Mouse (Mus musculus) forebrain, embryonic 15.5 days (tissue): ENCODE data around the gene Prph2. TPM values are rescaled to one million over a fixed set of nuclear protein-coding genes. Genes with fewer than 3 reads are reported as not detected.

Source experiments
- ATAC-seq: fragments of 200-750 bp; cut with Nextera tagmentation; replicated peaks from 2 replicates; pipeline ENCODE4 v1.8.0; 2017; ENCODE audit warnings: mild to moderate bottlenecking, moderate TSS enrichment, moderate library complexity
- H3K27ac ChIP-seq: fragments of 300-500 bp; sonication (generic); replicated peaks from 2 replicates; pipeline ENCODE4 v1.5.1; 2015; ENCODE audit warnings: mild to moderate bottlenecking, inconsistent platforms
- H3K27me3 ChIP-seq: fragments of 300-500 bp; sonication (generic); 2 replicates; pipeline ENCODE4 v1.6.1; 2015; ENCODE audit warnings: inconsistent platforms
- H3K36me3 ChIP-seq: fragments of 300-500 bp; sonication (generic); 2 replicates; pipeline ENCODE4 v1.6.1; 2015; ENCODE audit warnings: mild to moderate bottlenecking, inconsistent platforms
- H3K4me1 ChIP-seq: fragments of 300-500 bp; sonication (generic); 2 replicates; pipeline ENCODE4 v1.6.1; 2015; ENCODE audit warnings: inconsistent platforms
- H3K4me2 ChIP-seq: fragments of 300-500 bp; sonication (generic); replicated peaks from 2 replicates; pipeline ENCODE4 v1.6.1; 2015; ENCODE audit warnings: mild to moderate bottlenecking, inconsistent platforms
- H3K4me3 ChIP-seq: fragments of 300-500 bp; sonication (generic); 2 replicates; pipeline ENCODE4 v1.5.1; 2015; ENCODE audit warnings: mild to moderate bottlenecking, inconsistent platforms
- H3K9ac ChIP-seq: fragments of 300-500 bp; sonication (generic); replicated peaks from 2 replicates; pipeline ENCODE4 v1.6.1; 2015; ENCODE audit warnings: mild to moderate bottlenecking, inconsistent platforms
- H3K9me3 ChIP-seq: fragments of 300-500 bp; sonication (generic); 2 replicates; pipeline ENCODE4 v1.6.1; 2016; ENCODE audit warnings: inconsistent platforms
- WGBS: fragments of 180-500 bp; shearing (Covaris S2); methylation state at CpG from one replicate; pipeline ENCODE4 v1.1.7; 2015; ENCODE audit warnings: mixed read lengths; 5-methylcytosine and 5-hydroxymethylcytosine counted together
- polyA plus RNA-seq: library from polyadenylated mRNA; unstranded; fragments of >200 nt; fragmentation: Nextera tagmentation; extraction: Ambion mirVana; gene quantifications from 2 replicates; pipeline ENCODE4 v1.2.1, GENCODE M21; 2015

The Prph2 gene
- polyA plus RNA-seq: not detected in 2 replicates

GRCm38 (mm10) chr17:46910186-46910585 lies at the start of gene Prph2:
TSS of gene Prph2 (plus strand) at chr17:46910459.
- no peaks in the 10 kb centered on the region for H3K4me1 ChIP-seq
- no peaks in the 10 kb centered on the region for H3K9me3 ChIP-seq
- no peak for ATAC-seq
- H3K36me3 ChIP-seq: no peaks in the 10 kb centered on the region
- 82% methylated on average over 10 of the region's 10 CpGs for WGBS
- H3K4me2 ChIP-seq: no peak within 1 kb of the TSS
- no peak within 1 kb of the TSS for H3K27ac ChIP-seq
- no peak within 1 kb of the TSS for H3K4me3 ChIP-seq
- H3K27me3 ChIP-seq: no peaks in the 10 kb centered on the region
- H3K9ac ChIP-seq: no peak within 1 kb of the TSS

GRCm38 (mm10) chr17:46864566-46865195 lies 45.6 kb upstream of the Prph2 start:
- Histone ChIP-seq H3K9me3 (no peaks in the 10 kb centered on the region), H3K4me2 (no peak overlapping the region), H3K27ac (no peak overlapping the region), H3K4me3 (no peak overlapping the region), H3K27me3 (no peaks in the 10 kb centered on the region), H3K36me3 (no peaks in the 10 kb centered on the region), H3K9ac (no peak overlapping the region), H3K4me1 (peaks cover 11% of the 10 kb centered on the region)
- WGBS: 76% methylated on average over 7 of the region's 7 CpGs
- ATAC-seq: no peak

- Histone ChIP-seq H3K4me1 (no peaks in the 10 kb centered on the region), H3K4me2 (no peak overlapping the region), H3K4me3 (no peak overlapping the region), H3K27me3 (no peaks in the 10 kb centered on the region), H3K36me3 (no peaks in the 10 kb centered on the region), H3K9ac (no peak overlapping the region), H3K27ac (no peak overlapping the region), H3K9me3 (no peaks in the 10 kb centered on the region)
- 93% methylated on average over 12 of the region's 12 CpGs for WGBS
- no peak for ATAC-seq
These were observed 43.4 kb upstream of the Prph2 start for GRCm38 (mm10) chr17:46866836-46867235.

GRCm38 (mm10) chr17:46870204-46870798 lies 40.0 kb upstream of the Prph2 start:
- Histone ChIP-seq H3K4me2 (no peak overlapping the region), H3K4me3 (no peak overlapping the region), H3K9me3 (no peaks in the 10 kb centered on the region), H3K27me3 (no peaks in the 10 kb centered on the region), H3K36me3 (no peaks in the 10 kb centered on the region), H3K27ac (no peak overlapping the region), H3K9ac (no peak overlapping the region), H3K4me1 (no peaks in the 10 kb centered on the region)
- 94% methylated on average over 5 of the region's 5 CpGs for WGBS
- ATAC-seq: no peak

- Histone ChIP-seq H3K9me3 (no peaks in the 10 kb centered on the region), H3K36me3 (no peaks in the 10 kb centered on the region), H3K4me1 (no peaks in the 10 kb centered on the region), H3K9ac (no peak overlapping the region), H3K4me2 (no peak overlapping the region), H3K27me3 (no peaks in the 10 kb centered on the region), H3K4me3 (no peak overlapping the region), H3K27ac (no peak overlapping the region)
- no peak for ATAC-seq
- 79% methylated on average over 1 of the region's 1 CpGs for WGBS
These were observed 39.3 kb upstream of the Prph2 start for GRCm38 (mm10) chr17:46870913-46871312.

GRCm38 (mm10) chr17:46872806-46873205 lies 37.5 kb upstream of the Prph2 start:
- no peaks in the 10 kb centered on the region for H3K4me1 ChIP-seq
- H3K9ac ChIP-seq: no peak overlapping the region
- H3K27me3 ChIP-seq: no peaks in the 10 kb centered on the region
- H3K36me3 ChIP-seq: no peaks in the 10 kb centered on the region
- no peak overlapping the region for H3K27ac ChIP-seq
- no peak overlapping the region for H3K4me3 ChIP-seq
- no peak overlapping the region for H3K4me2 ChIP-seq
- H3K9me3 ChIP-seq: no peaks in the 10 kb centered on the region
- no peak for ATAC-seq
- WGBS: 87% methylated on average over 7 of the region's 7 CpGs

GRCm38 (mm10) chr17:46874133-46874532 lies 36.1 kb upstream of the Prph2 start:
- no peak overlapping the region for H3K27ac ChIP-seq
- no peaks in the 10 kb centered on the region for H3K36me3 ChIP-seq
- WGBS: 48% methylated on average over 10 of the region's 10 CpGs
- H3K4me3 ChIP-seq: no peak overlapping the region
- no peaks in the 10 kb centered on the region for H3K27me3 ChIP-seq
- no peak overlapping the region for H3K9ac ChIP-seq
- no peaks in the 10 kb centered on the region for H3K9me3 ChIP-seq
- no peak overlapping the region for H3K4me2 ChIP-seq
- ATAC-seq: no peak
- H3K4me1 ChIP-seq: no peaks in the 10 kb centered on the region

- peaks cover 8% of the 10 kb centered on the region; the same call in 1 of the 2 replicates for H3K4me1 ChIP-seq
- H3K27me3 ChIP-seq: no peaks in the 10 kb centered on the region
- H3K9me3 ChIP-seq: no peaks in the 10 kb centered on the region
- H3K27ac ChIP-seq: no peak overlapping the region
- H3K36me3 ChIP-seq: no peaks in the 10 kb centered on the region
- 68% methylated on average over 3 of the region's 3 CpGs for WGBS
- ATAC-seq: no peak
- H3K4me2 ChIP-seq: no peak overlapping the region
- no peak overlapping the region for H3K9ac ChIP-seq
- no peak overlapping the region for H3K4me3 ChIP-seq
These were observed 34.6 kb upstream of the Prph2 start for GRCm38 (mm10) chr17:46875626-46876025.

- Histone ChIP-seq H3K4me2 (no peak overlapping the region), H3K9ac (no peak overlapping the region), H3K9me3 (no peaks in the 10 kb centered on the region), H3K27me3 (no peaks in the 10 kb centered on the region), H3K27ac (no peak overlapping the region), H3K4me3 (no peak overlapping the region), H3K36me3 (no peaks in the 10 kb centered on the region), H3K4me1 (peaks cover 8% of the 10 kb centered on the region; the same call in 1 of the 2 replicates)
- no peak for ATAC-seq
- WGBS: 86% methylated on average over 8 of the region's 8 CpGs
These were observed 33.8 kb upstream of the Prph2 start for GRCm38 (mm10) chr17:46876371-46876950.

GRCm38 (mm10) chr17:46877061-46877460 lies 33.2 kb upstream of the Prph2 start:
- no peaks in the 10 kb centered on the region for H3K27me3 ChIP-seq
- 89% methylated on average over 5 of the region's 5 CpGs for WGBS
- H3K4me1 ChIP-seq: peaks cover 8% of the 10 kb centered on the region; the same call in 1 of the 2 replicates
- no peaks in the 10 kb centered on the region for H3K9me3 ChIP-seq
- H3K4me2 ChIP-seq: no peak overlapping the region
- no peaks in the 10 kb centered on the region for H3K36me3 ChIP-seq
- H3K9ac ChIP-seq: no peak overlapping the region
- H3K4me3 ChIP-seq: no peak overlapping the region
- no peak overlapping the region for H3K27ac ChIP-seq
- ATAC-seq: no peak

- no peak for ATAC-seq
- peaks cover 8% of the 10 kb centered on the region; the same call in 1 of the 2 replicates for H3K4me1 ChIP-seq
- no peak overlapping the region for H3K4me3 ChIP-seq
- no peaks in the 10 kb centered on the region for H3K36me3 ChIP-seq
- no peaks in the 10 kb centered on the region for H3K27me3 ChIP-seq
- H3K9ac ChIP-seq: no peak overlapping the region
- H3K27ac ChIP-seq: 0 out of 2 replicates have a peak overlapping the region, but pooled peaks have one; percentile 19
- H3K9me3 ChIP-seq: no peaks in the 10 kb centered on the region
- WGBS: 43% methylated on average over 14 of the region's 14 CpGs
- H3K4me2 ChIP-seq: no peak overlapping the region
These were observed 30.4 kb upstream of the Prph2 start for GRCm38 (mm10) chr17:46879841-46880311.

- Histone ChIP-seq H3K9ac (no peak overlapping the region), H3K27me3 (no peaks in the 10 kb centered on the region), H3K27ac (0 out of 2 replicates have a peak overlapping the region, but pooled peaks have one; percentile 19), H3K36me3 (no peaks in the 10 kb centered on the region), H3K4me2 (no peak overlapping the region), H3K9me3 (no peaks in the 10 kb centered on the region), H3K4me1 (peaks cover 8% of the 10 kb centered on the region; the same call in 1 of the 2 replicates), H3K4me3 (no peak overlapping the region)
- no peak for ATAC-seq
- 84% methylated on average over 2 of the region's 2 CpGs for WGBS
These were observed 29.9 kb upstream of the Prph2 start for GRCm38 (mm10) chr17:46880322-46880721.
